Mouse (Mus musculus): ENCODE data around the gene Olfr1410. TPM values are rescaled to one million over a fixed set of nuclear protein-coding genes. Genes with fewer than 3 reads are reported as not detected.

Olfr1410 gene
- polyA plus RNA-seq, 1 experiment from 2014 or later: not detected

GRCm38 (mm10) chr1:92632196-92632595 is 26.6 kb downstream of the Olfr1410 start:
- Histone ChIP-seq H3K4me1 (no peaks in the 10 kb centered on the region), H3K9me3 (no peaks in the 10 kb centered on the region), H3K36me3 (replicated peaks) (peaks cover 14% of the 10 kb centered on the region; the same call in 1 of the 2 replicates), H3K4me2 (no peak overlapping the region), H3K27ac (no peak overlapping the region), H3K4me3 (no peak overlapping the region), H3K27me3 (replicated peaks) (no peaks in the 10 kb centered on the region), H3K9ac (no peak overlapping the region)
- ATAC-seq (replicated peaks): no peak
- 79% methylated on average over 5 of the region's 5 CpGs for WGBS

- Histone ChIP-seq H3K4me1 (no peaks in the 10 kb centered on the region), H3K36me3 (replicated peaks) (peaks cover 14% of the 10 kb centered on the region; the same call in 1 of the 2 replicates), H3K27me3 (replicated peaks) (no peaks in the 10 kb centered on the region), H3K4me3 (no peak overlapping the region), H3K4me2 (no peak overlapping the region), H3K9ac (no peak overlapping the region), H3K27ac (no peak overlapping the region), H3K9me3 (no peaks in the 10 kb centered on the region)
- 77% methylated on average over 6 of the region's 6 CpGs for WGBS
- ATAC-seq (replicated peaks): no peak
Measured at GRCm38 (mm10) chr1:92632948-92633347, 27.4 kb downstream of the Olfr1410 start.

GRCm38 (mm10) chr1:92633726-92634125 is 28.1 kb downstream of the Olfr1410 start:
- H3K36me3 ChIP-seq (replicated peaks): peaks cover 15% of the 10 kb centered on the region; the same call in 1 of the 2 replicates
- H3K4me1 ChIP-seq: no peaks in the 10 kb centered on the region
- H3K9me3 ChIP-seq: no peaks in the 10 kb centered on the region
- H3K27ac ChIP-seq: no peak overlapping the region
- no peaks in the 10 kb centered on the region for H3K27me3 ChIP-seq (replicated peaks)
- no peak overlapping the region for H3K9ac ChIP-seq
- ATAC-seq (replicated peaks): no peak
- WGBS: 90% methylated on average over 8 of the region's 8 CpGs
- no peak overlapping the region for H3K4me3 ChIP-seq
- H3K4me2 ChIP-seq: no peak overlapping the region

GRCm38 (mm10) chr1:92634569-92634968 is 29.0 kb downstream of the Olfr1410 start:
- H3K27ac ChIP-seq: no peak overlapping the region
- no peak overlapping the region for H3K4me2 ChIP-seq
- no peak overlapping the region for H3K4me3 ChIP-seq
- 77% methylated on average over 1 of the region's 1 CpGs for WGBS
- H3K4me1 ChIP-seq: peaks cover 6% of the 10 kb centered on the region; the same call in 1 of the 2 replicates
- no peaks in the 10 kb centered on the region for H3K9me3 ChIP-seq
- H3K36me3 ChIP-seq (replicated peaks): peaks cover 19% of the 10 kb centered on the region; the same call in 1 of the 2 replicates
- H3K27me3 ChIP-seq (replicated peaks): no peaks in the 10 kb centered on the region
- H3K9ac ChIP-seq: no peak overlapping the region
- no peak for ATAC-seq (replicated peaks)

- no peak overlapping the region for H3K4me2 ChIP-seq
- H3K4me3 ChIP-seq: no peak overlapping the region
- peaks cover 11% of the 10 kb centered on the region for H3K4me1 ChIP-seq
- ATAC-seq (replicated peaks): peak; percentile 51; the same call in 1 of the 2 replicates
- H3K36me3 ChIP-seq (replicated peaks): peaks cover 19% of the 10 kb centered on the region; the same call in 1 of the 2 replicates
- WGBS: 64% methylated on average over 4 of the region's 4 CpGs
- peak overlapping the region; percentile 26; the same call in 1 of the 2 replicates for H3K27ac ChIP-seq
- H3K9ac ChIP-seq: no peak overlapping the region
- no peaks in the 10 kb centered on the region for H3K9me3 ChIP-seq
- no peaks in the 10 kb centered on the region for H3K27me3 ChIP-seq (replicated peaks)
Measured at GRCm38 (mm10) chr1:92634976-92635599, 29.5 kb downstream of the Olfr1410 start.

GRCm38 (mm10) chr1:92636015-92636414 is 30.4 kb downstream of the Olfr1410 start:
- Histone ChIP-seq H3K27ac (no peak overlapping the region), H3K9me3 (no peaks in the 10 kb centered on the region), H3K4me1 (peaks cover 20% of the 10 kb centered on the region), H3K36me3 (replicated peaks) (peaks cover 19% of the 10 kb centered on the region; the same call in 1 of the 2 replicates), H3K4me2 (no peak overlapping the region), H3K4me3 (no peak overlapping the region), H3K9ac (no peak overlapping the region), H3K27me3 (replicated peaks) (no peaks in the 10 kb centered on the region)
- 88% methylated on average over 8 of the region's 8 CpGs for WGBS
- no peak for ATAC-seq (replicated peaks)

GRCm38 (mm10) chr1:92636676-92637075 is 31.1 kb downstream of the Olfr1410 start:
- Histone ChIP-seq H3K4me2 (no peak overlapping the region), H3K9me3 (no peaks in the 10 kb centered on the region), H3K36me3 (replicated peaks) (peaks cover 19% of the 10 kb centered on the region; the same call in 1 of the 2 replicates), H3K4me1 (peaks cover 22% of the 10 kb centered on the region), H3K9ac (no peak overlapping the region), H3K27ac (no peak overlapping the region), H3K4me3 (no peak overlapping the region), H3K27me3 (replicated peaks) (no peaks in the 10 kb centered on the region)
- WGBS: 93% methylated on average over 11 of the region's 11 CpGs
- no peak for ATAC-seq (replicated peaks)

- 95% methylated on average over 15 of the region's 15 CpGs for WGBS
- Histone ChIP-seq H3K4me3 (no peak overlapping the region), H3K9ac (no peak overlapping the region), H3K27me3 (replicated peaks) (no peaks in the 10 kb centered on the region), H3K4me2 (no peak overlapping the region), H3K36me3 (replicated peaks) (peaks cover 19% of the 10 kb centered on the region; the same call in 1 of the 2 replicates), H3K9me3 (no peaks in the 10 kb centered on the region), H3K27ac (no peak overlapping the region), H3K4me1 (peaks cover 26% of the 10 kb centered on the region)
- ATAC-seq (replicated peaks): no peak
Measured at GRCm38 (mm10) chr1:92637501-92638172, 32.1 kb downstream of the Olfr1410 start.

- peaks cover 28% of the 10 kb centered on the region for H3K4me1 ChIP-seq
- 97% methylated on average over 3 of the region's 3 CpGs for WGBS
- H3K4me2 ChIP-seq: no peak overlapping the region
- H3K9me3 ChIP-seq: no peaks in the 10 kb centered on the region
- H3K4me3 ChIP-seq: no peak overlapping the region
- H3K27ac ChIP-seq: no peak overlapping the region
- no peak for ATAC-seq (replicated peaks)
- no peak overlapping the region for H3K9ac ChIP-seq
- H3K36me3 ChIP-seq (replicated peaks): peaks cover 19% of the 10 kb centered on the region; the same call in 1 of the 2 replicates
- H3K27me3 ChIP-seq (replicated peaks): no peaks in the 10 kb centered on the region
Measured at GRCm38 (mm10) chr1:92638181-92638580, 32.6 kb downstream of the Olfr1410 start.

- no peak overlapping the region for H3K9ac ChIP-seq
- H3K4me2 ChIP-seq: no peak overlapping the region
- peaks cover 28% of the 10 kb centered on the region for H3K4me1 ChIP-seq
- WGBS: 96% methylated on average over 4 of the region's 4 CpGs
- no peak for ATAC-seq (replicated peaks)
- no peak overlapping the region for H3K27ac ChIP-seq
- H3K4me3 ChIP-seq: no peak overlapping the region
- no peaks in the 10 kb centered on the region for H3K27me3 ChIP-seq (replicated peaks)
- H3K36me3 ChIP-seq (replicated peaks): peaks cover 19% of the 10 kb centered on the region; the same call in 1 of the 2 replicates
- no peaks in the 10 kb centered on the region for H3K9me3 ChIP-seq
Measured at GRCm38 (mm10) chr1:92638736-92639135, 33.2 kb downstream of the Olfr1410 start.

- ATAC-seq (replicated peaks): no peak
- Histone ChIP-seq H3K4me3 (peak overlapping the region; percentile 63), H3K27me3 (replicated peaks) (no peaks in the 10 kb centered on the region), H3K4me1 (peaks cover 28% of the 10 kb centered on the region), H3K36me3 (replicated peaks) (peaks cover 19% of the 10 kb centered on the region; the same call in 1 of the 2 replicates), H3K27ac (no peak overlapping the region), H3K9ac (0 out of 2 replicates have a peak overlapping the region, but pooled peaks have one; percentile 80), H3K9me3 (no peaks in the 10 kb centered on the region), H3K4me2 (peak overlapping the region; percentile 91)
- WGBS: 88% methylated on average over 6 of the region's 6 CpGs
Measured at GRCm38 (mm10) chr1:92640393-92640792, 34.8 kb downstream of the Olfr1410 start.

- peak within 1 kb of the TSS; percentile 80 for H3K9ac ChIP-seq
- ATAC-seq (replicated peaks): peak; percentile 95
- H3K36me3 ChIP-seq (replicated peaks): peaks cover 9% of the 10 kb centered on the region; the same call in 1 of the 2 replicates
- no peaks in the 10 kb centered on the region for H3K9me3 ChIP-seq
- H3K4me3 ChIP-seq: peak within 1 kb of the TSS; percentile 63
- peaks cover 28% of the 10 kb centered on the region for H3K4me1 ChIP-seq
- H3K4me2 ChIP-seq: peak within 1 kb of the TSS; percentile 91
- peak within 1 kb of the TSS; percentile 78 for H3K27ac ChIP-seq
- H3K27me3 ChIP-seq (replicated peaks): no peaks in the 10 kb centered on the region
- WGBS: 2% methylated on average over 50 of the region's 50 CpGs
Measured at GRCm38 (mm10) chr1:92641514-92642272, 36.1 kb downstream of the Olfr1410 start, which contains the start of gene Cops9. Gene Cops9 (minus strand): TSS chr1:92641985.
